Mouse (Mus musculus) liver, adult 10 weeks (tissue): ENCODE measurements around the gene Pafah1b1. TPM values are rescaled to one million over a fixed set of nuclear protein-coding genes. Genes with fewer than 3 reads are reported as not detected.

ENCODE experiments used
- polyA plus RNA-seq: library from polyadenylated mRNA; stranded (reverse); fragments of 350-450 nt; fragmentation: Illumina TruSeq; extraction: RNeasy Lipid Tissue Mini Kit (QIAGEN cat#74804); gene quantifications from one replicate; pipeline ENCODE4 v1.2.3, GENCODE M21; 2014; ENCODE audit warnings: low read depth, low replicate concordance

Gene Pafah1b1
- 162 TPM for polyA plus RNA-seq

DNA sequence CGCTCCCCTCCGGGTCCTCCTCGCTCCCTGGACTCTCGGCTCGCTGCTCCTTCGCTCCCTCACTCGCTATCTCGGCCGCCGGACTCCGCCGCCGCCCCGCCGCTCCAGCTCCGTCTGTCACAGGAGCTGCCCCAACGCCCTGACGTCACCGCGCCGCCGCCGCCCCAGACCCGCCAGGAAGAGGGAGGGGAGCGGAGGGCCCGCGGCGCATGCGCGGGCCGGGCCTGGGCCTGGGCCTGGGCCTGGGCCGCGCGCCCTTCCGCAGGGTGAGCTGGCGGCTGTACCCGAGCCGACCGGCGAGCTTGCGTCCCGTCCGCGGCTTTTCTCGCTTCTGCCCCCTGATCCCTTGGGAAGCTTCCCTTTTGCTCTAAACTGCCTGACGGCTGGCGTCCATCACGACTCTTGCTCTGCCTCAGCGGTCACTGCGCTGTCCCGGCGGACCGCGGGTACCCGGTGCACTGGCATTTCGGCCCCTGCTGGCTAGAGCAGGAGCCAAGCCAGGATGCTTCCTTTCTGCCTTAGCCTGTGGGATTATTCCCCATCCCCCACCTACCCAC, at the start of gene Pafah1b1:
TSS of gene Pafah1b1 (minus strand) at position 436 of the 557 bp plus-strand sequence.

DNA sequence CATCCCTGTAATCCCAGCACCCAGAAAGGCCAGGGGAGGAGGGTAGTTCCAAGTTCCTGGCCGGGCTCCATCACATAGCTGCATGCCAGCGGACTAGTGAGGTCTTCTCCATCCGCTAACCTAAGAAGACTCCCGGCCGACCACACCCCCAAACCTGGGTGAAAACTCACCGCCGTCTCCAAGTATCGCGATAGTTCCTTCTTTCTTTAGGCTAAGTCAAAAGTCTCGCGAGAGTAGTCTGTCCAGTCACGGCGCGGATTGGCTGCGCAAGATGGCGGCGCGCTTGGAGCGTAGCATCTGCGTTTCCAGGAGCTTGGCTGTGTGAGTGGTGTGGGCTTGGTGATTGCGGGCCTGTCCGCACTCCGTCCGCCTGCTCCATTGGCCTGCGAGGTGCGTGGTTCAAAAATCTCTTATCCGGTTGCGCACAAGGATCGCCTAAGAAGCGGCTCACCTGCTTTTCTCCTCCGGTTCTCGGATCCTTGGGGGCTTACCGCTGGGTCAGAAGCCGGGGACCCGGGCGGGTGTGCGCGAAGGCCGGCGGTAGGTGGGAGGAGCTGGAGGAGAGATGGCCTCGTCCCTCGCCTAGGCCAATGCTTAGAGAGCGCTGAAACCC, 46.2 kb upstream of the Pafah1b1 start, which contains the start of gene Mettl16:
TSS of gene Mettl16 (plus strand) at position 236 of the 613 bp plus-strand sequence.

GRCm38 (mm10) chr11:74649095-74649646, 75.3 kb downstream of the Pafah1b1 start, which contains the start of gene Cluh:
Gene Cluh, plus strand, starts transcription at chr11:74649495.

Other genes with a start within 250 kb of the Pafah1b1 start
- gene Rap1gap2, start 113.8 kb downstream of the Pafah1b1 start, polyA plus RNA-seq, result 0.08 TPM
- not detected for gene Ccdc92b, start 105.1 kb downstream of the Pafah1b1 start, polyA plus RNA-seq
- 13.1 TPM for gene Cluh, start 75.2 kb downstream of the Pafah1b1 start, polyA plus RNA-seq
- gene Mettl16, start 46.2 kb upstream of the Pafah1b1 start, polyA plus RNA-seq, result 13.4 TPM
- 1.2 TPM for gene Mnt, start 106.2 kb upstream of the Pafah1b1 start, polyA plus RNA-seq
- 0.50 TPM for gene Sgsm2, start 172.4 kb upstream of the Pafah1b1 start, polyA plus RNA-seq
- 11.1 TPM for gene Tsr1, start 173.4 kb upstream of the Pafah1b1 start, polyA plus RNA-seq
- 6.3 TPM for gene Smg6, start 201.2 kb upstream of the Pafah1b1 start, polyA plus RNA-seq
- 120 TPM for gene Srr, start 201.3 kb upstream of the Pafah1b1 start, polyA plus RNA-seq